Comparison of ENCODE assay signal across 7 mouse cellular contexts in genomic region chr12:25098161-25098550, GRCm38 (mm10). TPM values are rescaled to one million over a fixed set of nuclear protein-coding genes. Genes with fewer than 3 reads are reported as not detected.
A peak's percentile ranks its signal among the peaks of the same experiment; 100 is the strongest.
DNase-seq lines count a peak whose midpoint lies in the region; ATAC-seq and TF ChIP-seq lines count a peak whose summit lies in the region.

No protein-coding gene starts in this region.

- WGBS in lung, embryonic 14.5 days, result 2% methylated on average over 10 of the region's 10 CpGs
- WGBS in limb, embryonic 13.5 days, result under 1% methylated on average over 10 of the region's 10 CpGs
- WGBS in olfactory bulb, adult 2 months, result 16% methylated on average over 10 of the region's 10 CpGs

- peak overlapping the region; percentile 76 for H3K4me3 ChIP-seq in lung, embryonic 14.5 days (ENCODE audit: low read depth, low read length)
- H3K4me3 ChIP-seq in embryonic fibroblast, embryonic 13.5 days (ENCODE audit: insufficient read depth, low read length), result peak overlapping the region; percentile 31
- H3K4me3 ChIP-seq in limb, embryonic 13.5 days, result peak overlapping the region; percentile 80
- peak overlapping the region; percentile 50 for H3K4me3 ChIP-seq in olfactory bulb, adult 2 months (ENCODE audit: insufficient read depth, low read depth, low read length)

- intact Hi-C loops in left cerebral cortex, postnatal 4 days (cut with DNase I), result loop anchor here (10.0 kb wide), 3 partner anchors 397 to 977 kb away; no protein-coding TSS in a partner anchor

- H3K4me2 ChIP-seq in lung, embryonic 14.5 days, result peak overlapping the region; percentile 69
- H3K4me2 ChIP-seq in limb, embryonic 13.5 days (replicated peaks), result peak overlapping the region; percentile 83

- ATAC-seq in lung, embryonic 14.5 days (ENCODE audit: insufficient read depth), result peak; percentile 1; the same call in 1 of the 2 replicates
- no peak for ATAC-seq in limb, embryonic 13.5 days (ENCODE audit: low FRiP score, low read depth)

- H3K27me3 ChIP-seq in lung, embryonic 14.5 days (ENCODE audit: insufficient read depth, low read length), result no peaks in the 10 kb centered on the region
- no peaks in the 10 kb centered on the region for H3K27me3 ChIP-seq in limb, embryonic 13.5 days

- no peak for DNase-seq in lung, embryonic 14.5 days
- DNase-seq in lung, postnatal 14 days, result no peak
- no peak for DNase-seq in left cerebral cortex, postnatal 4 days
- no peak for DNase-seq in right cerebral cortex, postnatal 10 days (ENCODE audit: low spot score in 2 of 2)

- TF ChIP-seq POLR2A in embryonic fibroblast, embryonic 13.5 days (IDR thresholded peaks at IDR 0.05; ENCODE audit: low read depth, low read length), result no peak
- TF ChIP-seq POLR2A in olfactory bulb, adult 2 months (IDR thresholded peaks at IDR 0.05; ENCODE audit: insufficient read depth, low read depth, low read length), result no peak

- peaks cover 12% of the 10 kb centered on the region; the same call in 1 of the 2 replicates for H3K4me1 ChIP-seq in lung, embryonic 14.5 days (ENCODE audit: insufficient read depth)
- no peaks in the 10 kb centered on the region for H3K4me1 ChIP-seq in embryonic fibroblast, embryonic 13.5 days (ENCODE audit: control insufficient read depth, insufficient read depth, low read length)
- H3K4me1 ChIP-seq in limb, embryonic 13.5 days, result peaks cover 37% of the 10 kb centered on the region
- peaks cover 34% of the 10 kb centered on the region for H3K4me1 ChIP-seq in olfactory bulb, adult 2 months (ENCODE audit: control insufficient read depth, insufficient read depth, low read length)

- peaks cover 4% of the 10 kb centered on the region; the same call in 1 of the 2 replicates for H3K36me3 ChIP-seq in lung, embryonic 14.5 days (ENCODE audit: insufficient read depth)
- H3K36me3 ChIP-seq in limb, embryonic 13.5 days, result peaks cover 4% of the 10 kb centered on the region; the same call in 1 of the 2 replicates

- H3K27ac ChIP-seq in lung, embryonic 14.5 days (ENCODE audit: low read depth), result peak overlapping the region; percentile 99
- peak overlapping the region; percentile 82 for H3K27ac ChIP-seq in embryonic fibroblast, embryonic 13.5 days (ENCODE audit: insufficient read depth, low read length)
- peak overlapping the region; percentile 99 for H3K27ac ChIP-seq in limb, embryonic 13.5 days
- peak overlapping the region; percentile 89 for H3K27ac ChIP-seq in olfactory bulb, adult 2 months (ENCODE audit: insufficient read depth, low read depth, low read length)

- H3K9me3 ChIP-seq in lung, embryonic 14.5 days (ENCODE audit: low read depth, low read length), result no peaks in the 10 kb centered on the region
- H3K9me3 ChIP-seq in limb, embryonic 13.5 days, result no peaks in the 10 kb centered on the region

- H3K9ac ChIP-seq in lung, embryonic 14.5 days, result peak overlapping the region; percentile 66
- H3K9ac ChIP-seq in limb, embryonic 13.5 days, result peak overlapping the region; percentile 66

- no peak for TF ChIP-seq CTCF in lung, embryonic 14.5 days (IDR thresholded peaks at IDR 0.05; ENCODE audit: low read depth)
- TF ChIP-seq CTCF in embryonic fibroblast, embryonic 13.5 days (IDR thresholded peaks at IDR 0.05; ENCODE audit: borderline replicate concordance, insufficient read depth, low read length), result no peak
- no peak for TF ChIP-seq CTCF in olfactory bulb, adult 2 months (IDR thresholded peaks at IDR 0.05; ENCODE audit: insufficient read depth, low read depth, low read length)

RNA-seq across cellular contexts. Expression of gene Id2, which starts 1.2 kb away (rescaled TPM):
- 470 and 497 TPM in 2 replicates for polyA plus RNA-seq in lung, embryonic 14.5 days (2014; fragmentation: Nextera tagmentation; extraction: Ambion mirVana)
- 40.5 and 73.0 TPM in 2 replicates for polyA plus RNA-seq in embryonic fibroblast, embryonic 13.5 days (2011; ENCODE audit: insufficient read length, low read depth, missing spikeins)
- polyA plus RNA-seq in limb, embryonic 13.5 days (2015; fragmentation: Nextera tagmentation; extraction: Ambion mirVana), result 388 and 402 TPM in 2 replicates
- not detected in 2 replicates for polyA plus RNA-seq in olfactory bulb, adult 2 months (2012; ENCODE audit: insufficient read depth, insufficient read length, low replicate concordance, missing spikeins)
- total RNA-seq in left cerebral cortex, postnatal 4 days (2021), result 100 to 1,000 TPM; 174 to 182 TPM
